Mouse (Mus musculus): Measurements from ENCODE around the gene Olfr211. TPM values are rescaled to one million over a fixed set of nuclear protein-coding genes. Genes with fewer than 3 reads are reported as not detected.
"Not testable (repeated sequence)": the region's sequence is repeated elsewhere in the genome, so short reads cannot be mapped to it uniquely, and the experiment has no call there.

Gene Olfr211
- polyA plus RNA-seq, 1 experiment from 2014 or later: not detected

GRCm38 (mm10) chr6:116493742-116494141 is 4.9 kb downstream of the Olfr211 start:
- 60% methylated on average over 5 of the region's 5 CpGs for WGBS (ENCODE audit: insufficient replicate concordance)
- Histone ChIP-seq H3K9ac (replicated peaks) (no peak overlapping the region), H3K27ac (ENCODE audit: low read depth) (no peak overlapping the region), H3K27me3 (ENCODE audit: insufficient read depth, low read length) (no peaks in the 10 kb centered on the region), H3K4me3 (ENCODE audit: low read depth, low read length) (no peak overlapping the region), H3K4me2 (ENCODE audit: low read depth, low read length) (no peak overlapping the region), H3K36me3 (replicated peaks; ENCODE audit: insufficient read depth, low read length) (no peaks in the 10 kb centered on the region), H3K4me1 (ENCODE audit: insufficient read depth) (no peaks in the 10 kb centered on the region), H3K9me3 (ENCODE audit: low read length) (no peaks in the 10 kb centered on the region)
- no peak for ATAC-seq
- no peak for DNase-seq
- TF ChIP-seq CTCF (IDR thresholded peaks at IDR 0.05; ENCODE audit: low read depth): no peak
- TF ChIP-seq EP300 (IDR thresholded peaks at IDR 0.05; ENCODE audit: low read depth): no peak

GRCm38 (mm10) chr6:116495960-116496359 is 7.1 kb downstream of the Olfr211 start:
- Histone ChIP-seq H3K27me3 (ENCODE audit: insufficient read depth, low read length) (no peaks in the 10 kb centered on the region), H3K27ac (ENCODE audit: low read depth) (no peak overlapping the region), H3K36me3 (replicated peaks; ENCODE audit: insufficient read depth, low read length) (no peaks in the 10 kb centered on the region), H3K4me2 (ENCODE audit: low read depth, low read length) (no peak overlapping the region), H3K9me3 (ENCODE audit: low read length) (no peaks in the 10 kb centered on the region), H3K4me1 (ENCODE audit: insufficient read depth) (no peaks in the 10 kb centered on the region), H3K9ac (replicated peaks) (no peak overlapping the region), H3K4me3 (ENCODE audit: low read depth, low read length) (no peak overlapping the region)
- 68% methylated on average over 1 of the region's 1 CpGs for WGBS (ENCODE audit: insufficient replicate concordance)
- no peak for TF ChIP-seq CTCF (IDR thresholded peaks at IDR 0.05; ENCODE audit: low read depth)
- TF ChIP-seq EP300 (IDR thresholded peaks at IDR 0.05; ENCODE audit: low read depth): no peak
- DNase-seq (no peak), ATAC-seq (no peak)

GRCm38 (mm10) chr6:116506302-116507003 is 17.6 kb downstream of the Olfr211 start, which contains the start of gene Olfr212:
Olfr212 (plus strand) TSS chr6:116506516.
- H3K4me1 ChIP-seq (ENCODE audit: insufficient read depth); H3K4me2 ChIP-seq (ENCODE audit: low read depth, low read length); H3K4me3 ChIP-seq (ENCODE audit: low read depth, low read length); H3K27ac ChIP-seq (ENCODE audit: low read depth); H3K36me3 ChIP-seq (replicated peaks; ENCODE audit: insufficient read depth, low read length); H3K9me3 ChIP-seq (ENCODE audit: low read length); ATAC-seq; H3K27me3 ChIP-seq (ENCODE audit: insufficient read depth, low read length); DNase-seq; H3K9ac ChIP-seq (replicated peaks): not testable (repeated sequence)
- 88% methylated on average over 19 of the region's 20 CpGs for WGBS (ENCODE audit: insufficient replicate concordance)

DNA sequence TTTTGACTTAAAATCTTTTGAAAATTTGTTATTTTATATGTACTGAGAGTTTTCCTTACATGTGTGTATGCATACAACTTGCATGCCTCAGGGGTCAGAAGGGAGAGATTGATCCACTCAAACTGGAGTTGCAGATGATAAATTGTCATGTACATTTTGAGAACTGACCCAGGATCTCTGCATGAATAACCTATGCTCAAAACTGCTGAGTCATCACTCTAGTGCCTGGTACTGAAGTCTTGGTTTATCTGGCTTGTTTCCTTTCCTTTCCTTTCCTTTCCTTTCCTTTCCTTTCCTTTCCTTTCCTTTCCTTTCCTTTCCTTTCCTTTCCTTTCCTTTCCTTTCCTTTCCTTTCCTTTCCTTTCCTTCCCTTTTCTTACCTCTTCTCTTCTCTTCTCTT is 25.9 kb downstream of the Olfr211 start:
- Histone ChIP-seq H3K27me3 (ENCODE audit: insufficient read depth, low read length) (no peaks in the 10 kb centered on the region), H3K36me3 (replicated peaks; ENCODE audit: insufficient read depth, low read length) (no peaks in the 10 kb centered on the region), H3K4me1 (ENCODE audit: insufficient read depth) (no peaks in the 10 kb centered on the region), H3K9me3 (ENCODE audit: low read length) (no peaks in the 10 kb centered on the region), H3K27ac (ENCODE audit: low read depth) (no peak overlapping the region), H3K4me2 (ENCODE audit: low read depth, low read length) (no peak overlapping the region), H3K9ac (replicated peaks) (no peak overlapping the region), H3K4me3 (ENCODE audit: low read depth, low read length) (no peak overlapping the region)
- ATAC-seq (no peak), DNase-seq (no peak)
- TF ChIP-seq EP300 (IDR thresholded peaks at IDR 0.05; ENCODE audit: low read depth) (no peak), CTCF (IDR thresholded peaks at IDR 0.05; ENCODE audit: low read depth) (no peak)

DNA sequence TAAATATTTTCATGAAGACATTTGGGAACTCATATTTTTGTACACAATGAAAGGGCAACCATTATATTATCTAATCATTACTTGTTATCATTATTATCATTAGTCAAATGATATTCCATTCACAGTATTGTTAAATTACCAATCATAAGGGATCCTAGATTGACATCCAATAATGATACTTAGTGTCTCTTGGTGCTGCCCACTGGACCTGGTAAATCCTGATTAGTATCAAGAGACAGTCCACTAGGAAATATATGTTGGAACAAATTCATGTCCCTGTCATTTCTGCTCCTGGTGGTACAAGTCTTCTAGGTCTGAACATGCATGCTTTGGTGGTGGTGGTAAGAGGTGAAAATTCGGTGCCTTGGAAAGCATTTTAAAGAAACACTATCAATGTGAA is 49.3 kb downstream of the Olfr211 start, which contains the start of gene Olfr213:
Olfr213 (plus strand) TSS at position 301 of the 400 bp plus-strand sequence.
- 63% methylated on average over 1 of the region's 1 CpGs for WGBS (ENCODE audit: insufficient replicate concordance)
- no peaks in the 10 kb centered on the region for H3K36me3 ChIP-seq (replicated peaks; ENCODE audit: insufficient read depth, low read length)
- ATAC-seq: no peak

DNA sequence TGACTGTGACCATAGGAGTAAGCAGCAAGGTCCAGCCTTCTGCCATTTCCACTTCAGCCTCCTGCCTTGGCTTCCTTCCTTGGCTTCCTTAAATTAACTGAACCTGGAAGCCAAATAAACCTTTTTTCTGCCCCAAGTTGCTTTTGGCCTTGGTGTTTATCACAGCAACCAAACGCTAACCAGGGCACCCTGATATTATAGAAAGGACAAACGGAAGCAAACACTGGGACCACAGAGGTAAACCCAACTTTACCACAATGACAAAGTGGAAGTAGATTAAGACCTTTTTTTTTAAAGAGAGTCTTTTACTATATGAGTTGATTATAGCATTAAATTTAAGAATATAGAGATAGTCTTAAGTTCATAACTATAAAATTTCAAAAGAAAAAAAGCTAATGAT is 53.6 kb downstream of the Olfr211 start:
- Histone ChIP-seq H3K9me3 (ENCODE audit: low read length) (no peaks in the 10 kb centered on the region), H3K9ac (replicated peaks) (no peak overlapping the region), H3K36me3 (replicated peaks; ENCODE audit: insufficient read depth, low read length) (no peaks in the 10 kb centered on the region), H3K27ac (ENCODE audit: low read depth) (no peak overlapping the region), H3K27me3 (ENCODE audit: insufficient read depth, low read length) (no peaks in the 10 kb centered on the region), H3K4me3 (ENCODE audit: low read depth, low read length) (no peak overlapping the region), H3K4me1 (ENCODE audit: insufficient read depth) (no peaks in the 10 kb centered on the region), H3K4me2 (ENCODE audit: low read depth, low read length) (no peak overlapping the region)
- no peak for ATAC-seq
- no peak for DNase-seq
- WGBS (ENCODE audit: insufficient replicate concordance): 53% methylated on average over 2 of the region's 2 CpGs
- no peak for TF ChIP-seq EP300 (IDR thresholded peaks at IDR 0.05; ENCODE audit: low read depth)
- no peak for TF ChIP-seq CTCF (IDR thresholded peaks at IDR 0.05; ENCODE audit: low read depth)

More for the DNA sequence above, 49.3 kb downstream of the Olfr211 start, which contains the start of gene Olfr213:
- Histone ChIP-seq H3K4me2 (ENCODE audit: low read depth, low read length) (no peak within 1 kb of the TSS), H3K27ac (ENCODE audit: low read depth) (no peak within 1 kb of the TSS), H3K27me3 (ENCODE audit: insufficient read depth, low read length) (no peaks in the 10 kb centered on the region), H3K9ac (replicated peaks) (no peak within 1 kb of the TSS), H3K9me3 (ENCODE audit: low read length) (no peaks in the 10 kb centered on the region), H3K4me1 (ENCODE audit: insufficient read depth) (no peaks in the 10 kb centered on the region), H3K4me3 (ENCODE audit: low read depth, low read length) (no peak within 1 kb of the TSS)
- no peak for TF ChIP-seq CTCF (IDR thresholded peaks at IDR 0.05; ENCODE audit: low read depth)
- no peak for TF ChIP-seq EP300 (IDR thresholded peaks at IDR 0.05; ENCODE audit: low read depth)
- DNase-seq: no peak

Other genes with a start within 250 kb of the Olfr211 start
- gene Zfand4, start 224.9 kb upstream of the Olfr211 start, polyA plus RNA-seq (2015; fragmentation: Nextera tagmentation; extraction: Ambion mirVana): 4.9 and 5.7 TPM in 2 replicates
- 36.4 and 40.5 TPM in 2 replicates for gene March8, start 151.1 kb upstream of the Olfr211 start, polyA plus RNA-seq (2015; fragmentation: Nextera tagmentation; extraction: Ambion mirVana)
- gene Alox5, start 27.9 kb upstream of the Olfr211 start, polyA plus RNA-seq (2015; fragmentation: Nextera tagmentation; extraction: Ambion mirVana): 5.0 and 6.6 TPM in 2 replicates
- not detected in 2 replicates for gene Olfr212, start 17.4 kb downstream of the Olfr211 start, polyA plus RNA-seq (2015; fragmentation: Nextera tagmentation; extraction: Ambion mirVana)
- not detected in 2 replicates for gene Olfr213, start 49.4 kb downstream of the Olfr211 start, polyA plus RNA-seq (2015; fragmentation: Nextera tagmentation; extraction: Ambion mirVana)
- 0.14 and 0.19 TPM in 2 replicates for gene Gm5580, start 62.0 kb downstream of the Olfr211 start, polyA plus RNA-seq (2015; fragmentation: Nextera tagmentation; extraction: Ambion mirVana)
- not detected in 2 replicates for gene Olfr214, start 65.1 kb downstream of the Olfr211 start, polyA plus RNA-seq (2015; fragmentation: Nextera tagmentation; extraction: Ambion mirVana)
- gene Olfr215, start 95.1 kb downstream of the Olfr211 start, polyA plus RNA-seq (2015; fragmentation: Nextera tagmentation; extraction: Ambion mirVana): not detected in 2 replicates
- gene Zfp422, start 139.9 kb downstream of the Olfr211 start, polyA plus RNA-seq (2015; fragmentation: Nextera tagmentation; extraction: Ambion mirVana): 26.2 and 26.7 TPM in 2 replicates
- gene Depp1, start 161.5 kb downstream of the Olfr211 start, polyA plus RNA-seq (2015; fragmentation: Nextera tagmentation; extraction: Ambion mirVana): 103 and 122 TPM in 2 replicates
- gene Rassf4, start 184.9 kb downstream of the Olfr211 start, polyA plus RNA-seq (2015; fragmentation: Nextera tagmentation; extraction: Ambion mirVana): 7.2 and 9.6 TPM in 2 replicates
- not detected in 2 replicates for gene Tmem72, start 227.8 kb downstream of the Olfr211 start, polyA plus RNA-seq (2015; fragmentation: Nextera tagmentation; extraction: Ambion mirVana)

All from liver, postnatal 0 days (tissue).